ENCODE assay signal across 17 mouse cellular contexts in genomic region chr3:40704816-40705430, GRCm38 (mm10). TPM values are rescaled to one million over a fixed set of nuclear protein-coding genes. Genes with fewer than 3 reads are reported as not detected.
DNase-seq lines count a peak whose midpoint lies in the region.
"Had no signal": no experiment of that assay in that cellular context is flagged by ENCODE, and none has a peak within 500 bp of the region (broad histone marks: within the 10 kb centered on the region; RNA-seq: fewer than 3 reads in every experiment).

No protein-coding gene starts in this region.

- 82% methylated on average over 5 of the region's 5 CpGs for WGBS in heart, embryonic 10.5 days
- 9% methylated on average over 5 of the region's 5 CpGs for WGBS in macrophage (ENCODE audit: missing documents)

- no peaks in the 10 kb centered on the region for H3K27me3 ChIP-seq in heart, embryonic 10.5 days (ENCODE audit: insufficient read depth, poor library complexity, severe bottlenecking)
- H3K27me3 ChIP-seq: embryonic facial prominence, embryonic 12.5 days; forebrain, embryonic 15.5 days; heart, embryonic 13.5 days; limb, embryonic 13.5 days; midbrain, embryonic 15.5 days had no signal

- H3K4me1 ChIP-seq in heart, embryonic 10.5 days: no peaks in the 10 kb centered on the region
- H3K4me1 ChIP-seq: embryonic facial prominence, embryonic 12.5 days; forebrain, embryonic 15.5 days; heart, embryonic 13.5 days; limb, embryonic 13.5 days; midbrain, embryonic 15.5 days had no signal

- H3K27ac ChIP-seq in heart, embryonic 10.5 days: no peak overlapping the region
- H3K27ac ChIP-seq in macrophage: peak overlapping the region; percentile 79
- H3K27ac ChIP-seq: embryonic facial prominence, embryonic 12.5 days; forebrain, embryonic 15.5 days; heart, embryonic 13.5 days; limb, embryonic 13.5 days; midbrain, embryonic 15.5 days had no signal

- peak; percentile 18 for DNase-seq in heart, adult 8-10 months (ENCODE audit: low spot score)
- DNase-seq in heart, embryonic 10.5 days (ENCODE audit: low spot score): no peak
- peak; percentile 82 for DNase-seq in adipocyte (ENCODE audit: low spot score)
- peak; percentile 43 for DNase-seq in kidney, postnatal 14 days
- no peak for DNase-seq in cerebellum, adult 8-10 months
- DNase-seq in frontal cortex, adult 2 months (ENCODE audit: extremely low spot score in 1 of 2, low spot score in 1 of 2): no peak
- DNase-seq in urinary bladder, postnatal 10 days (ENCODE audit: low spot score): no peak
- DNase-seq: B cell, adult 2 months; cerebellum, adult 18-20 months had no signal

- no peaks in the 10 kb centered on the region for H3K79me2 ChIP-seq in macrophage (ENCODE audit: inconsistent target)

- H3K36me3 ChIP-seq in heart, embryonic 10.5 days: no peaks in the 10 kb centered on the region
- H3K36me3 ChIP-seq in macrophage (ENCODE audit: inconsistent target): no peaks in the 10 kb centered on the region
- H3K36me3 ChIP-seq: embryonic facial prominence, embryonic 12.5 days; forebrain, embryonic 15.5 days; midbrain, embryonic 15.5 days had no signal

- no peak overlapping the region for H3K4me3 ChIP-seq in heart, embryonic 10.5 days
- H3K4me3 ChIP-seq in macrophage (ENCODE audit: inconsistent target): no peak overlapping the region
- H3K4me3 ChIP-seq: embryonic facial prominence, embryonic 12.5 days; forebrain, embryonic 15.5 days; heart, embryonic 13.5 days; limb, embryonic 13.5 days; midbrain, embryonic 15.5 days had no signal

- no peaks in the 10 kb centered on the region; the same call in 1 of the 2 replicates for H3K9me3 ChIP-seq in heart, embryonic 10.5 days
- H3K9me3 ChIP-seq: embryonic facial prominence, embryonic 12.5 days; forebrain, embryonic 15.5 days; heart, embryonic 13.5 days; midbrain, embryonic 15.5 days had no signal

RNA-seq across cellular contexts. Expression of gene Slc25a31, which starts 3.7 kb away (rescaled TPM):
- total RNA-seq in heart, adult 8-10 months (2022): under 1 TPM; 0.17 to 0.38 (median 0.28) TPM
- polyA plus RNA-seq in heart, embryonic 10.5 days (2016; fragmentation: Nextera tagmentation; extraction: Ambion mirVana): 0.21 and 0.35 TPM in 2 replicates
- total RNA-seq in macrophage (2018; cell fraction: chromatin; rRNA removed): 1 to 10 TPM in 1 of 26 experiments, under 1 TPM in 6, not detected in 19; 0.36 to 1.3 (median 0.74) TPM
- under 1 TPM in 19 of 26 experiments, not detected in 7; 0.03 to 0.42 (median 0.17) TPM for total RNA-seq in macrophage (2018; cell fraction: cytosol; rRNA removed)
- 1 to 10 TPM in 1 of 26 experiments, under 1 TPM in 10, not detected in 15; 0.20 to 1.5 (median 0.42) TPM for total RNA-seq in macrophage (2018; cell fraction: nucleus; rRNA removed)
- 0.20 to 0.26 TPM (median 0.22 TPM) in 3 replicates for polyA plus RNA-seq in macrophage (2018)
- polyA plus RNA-seq in frontal cortex, adult 2 months (2012; rRNA removed): 0.06 and 0.12 TPM in 2 replicates
- total RNA-seq: adrenal gland, adult 18-20 months had no signal
- polyA plus RNA-seq: inflammation-experienced regulatory T-cells, adult 6 months had no signal

RNA-seq across cellular contexts. Expression of gene Hspa4l, which starts 39.4 kb away (rescaled TPM):
- 10 to 100 TPM; 50.2 to 54.8 (median 52.3) TPM for total RNA-seq in heart, adult 8-10 months (2022)
- polyA plus RNA-seq in heart, embryonic 10.5 days (2016; fragmentation: Nextera tagmentation; extraction: Ambion mirVana): 18.0 and 30.2 TPM in 2 replicates
- total RNA-seq in macrophage (2018; cell fraction: chromatin; rRNA removed): 10 to 100 TPM; 22.8 to 90.0 (median 56.5) TPM
- 10 to 100 TPM; 11.7 to 19.6 (median 15.8) TPM for total RNA-seq in macrophage (2018; cell fraction: cytosol; rRNA removed)
- 10 to 100 TPM; 12.1 to 55.3 (median 28.7) TPM for total RNA-seq in macrophage (2018; cell fraction: nucleus; rRNA removed)
- polyA plus RNA-seq in macrophage (2018): 8.3 to 17.8 TPM (median 11.8 TPM) in 3 replicates
- 35.9 and 43.1 TPM in 2 replicates for polyA plus RNA-seq in frontal cortex, adult 2 months (2012; rRNA removed)

Comparison
In these comparisons a context has a peak if more than half of its experiments do, and no peak if none do; other contexts are left out.
1. DNase-seq: peak in heart, adult 8-10 months (single experiment), adipocyte (single experiment) and kidney, postnatal 14 days (single experiment); none in heart, embryonic 10.5 days (single experiment), cerebellum, adult 8-10 months (single experiment), frontal cortex, adult 2 months (0 of 2) and urinary bladder, postnatal 10 days (single experiment).